Mouse (Mus musculus) hindbrain, embryonic 14.5 days (tissue): ENCODE measurements around the gene Nedd9. TPM values are rescaled to one million over a fixed set of nuclear protein-coding genes. Genes with fewer than 3 reads are reported as not detected.

Source experiments
- ATAC-seq: fragments of 200-750 bp; cut with Nextera tagmentation; 2 replicates; pipeline ENCODE4 v1.8.0; 2017; ENCODE audit warnings: moderate number of reproducible peaks, mild to moderate bottlenecking, moderate TSS enrichment, moderate library complexity; ENCODE audit not compliant: low FRiP score
- DNase-seq: peaks from one replicate; pipeline ENCODE4 v3.0.0-alpha.2; 2015; ENCODE audit warnings: low spot score
- H3K27ac ChIP-seq: fragments of 300-500 bp; sonication (generic); 2 replicates; pipeline ENCODE4 v1.5.1; 2014; ENCODE audit warnings: mild to moderate bottlenecking, moderate library complexity
- H3K27me3 ChIP-seq: fragments of 300-500 bp; sonication (generic); 2 replicates; pipeline ENCODE4 v1.6.1; 2014; ENCODE audit warnings: mild to moderate bottlenecking, low read length, mixed read lengths; ENCODE audit not compliant: control insufficient read depth, insufficient read depth
- H3K36me3 ChIP-seq: fragments of 300-500 bp; sonication (generic); replicated peaks from 2 replicates; pipeline ENCODE4 v1.6.1; 2014; ENCODE audit not compliant: control insufficient read depth, insufficient read depth
- H3K4me1 ChIP-seq: fragments of 300-500 bp; sonication (generic); replicated peaks from 2 replicates; pipeline ENCODE4 v1.6.1; 2014; ENCODE audit warnings: antibody characterized with exemption, low read length, mixed read lengths; ENCODE audit not compliant: control insufficient read depth, insufficient read depth
- H3K4me2 ChIP-seq: fragments of 300-500 bp; sonication (generic); replicated peaks from 2 replicates; pipeline ENCODE4 v1.6.1; 2014; ENCODE audit warnings: mild to moderate bottlenecking, moderate library complexity
- H3K4me3 ChIP-seq: fragments of 300-500 bp; sonication (generic); replicated peaks from 2 replicates; pipeline ENCODE4 v1.5.1; 2014; ENCODE audit warnings: mild to moderate bottlenecking, low read length
- H3K9ac ChIP-seq: fragments of 300-500 bp; sonication (generic); 2 replicates; pipeline ENCODE4 v1.6.1; 2014
- H3K9me3 ChIP-seq: fragments of 300-500 bp; sonication (generic); 2 replicates; pipeline ENCODE4 v1.6.1; 2016; ENCODE audit warnings: low read length; ENCODE audit not compliant: control insufficient read depth
- WGBS: fragments of 180-500 bp; shearing (Covaris S2); extraction: QIAGEN DNeasy Blood & Tissue Kit; methylation state at CpG from one replicate; pipeline ENCODE4 v1.1.7; 2014; 5-methylcytosine and 5-hydroxymethylcytosine counted together
- polyA plus RNA-seq: library from polyadenylated mRNA; unstranded; fragments of >200 nt; fragmentation: Nextera tagmentation; extraction: Ambion mirVana; gene quantifications from 2 replicates; pipeline ENCODE4 v1.2.1, GENCODE M21; 2014

The Nedd9 gene
- polyA plus RNA-seq, 1 experiment from 2014 or later = 15.2 TPM

GRCm38 (mm10) chr13:41514918-41515317 lies 27.8 kb upstream of the Nedd9 start:
- Histone ChIP-seq H3K36me3 (no peaks in the 10 kb centered on the region), H3K27ac (no peak overlapping the region), H3K27me3 (no peaks in the 10 kb centered on the region), H3K4me1 (no peaks in the 10 kb centered on the region; the same call in 1 of the 2 replicates), H3K9me3 (no peaks in the 10 kb centered on the region), H3K9ac (no peak overlapping the region), H3K4me2 (no peak overlapping the region), H3K4me3 (no peak overlapping the region)
- ATAC-seq (no peak), DNase-seq (no peak)
- WGBS = 55% methylated on average over 8 of the region's 8 CpGs

- no peak overlapping the region for H3K9ac ChIP-seq
- H3K27me3 ChIP-seq = no peaks in the 10 kb centered on the region
- DNase-seq (no peak), ATAC-seq (no peak)
- H3K4me1 ChIP-seq = no peaks in the 10 kb centered on the region; the same call in 1 of the 2 replicates
- H3K4me2 ChIP-seq = no peak overlapping the region
- no peak overlapping the region for H3K4me3 ChIP-seq
- no peaks in the 10 kb centered on the region for H3K36me3 ChIP-seq
- 91% methylated on average over 3 of the region's 3 CpGs for WGBS
- no peaks in the 10 kb centered on the region for H3K9me3 ChIP-seq
- no peak overlapping the region for H3K27ac ChIP-seq
Measured at GRCm38 (mm10) chr13:41513456-41513855, 26.3 kb upstream of the Nedd9 start.

GRCm38 (mm10) chr13:41512243-41512642 lies 25.1 kb upstream of the Nedd9 start:
- DNase-seq (no peak), ATAC-seq (no peak)
- Histone ChIP-seq H3K27me3 (no peaks in the 10 kb centered on the region), H3K36me3 (no peaks in the 10 kb centered on the region), H3K4me3 (no peak overlapping the region), H3K9ac (no peak overlapping the region), H3K4me1 (no peaks in the 10 kb centered on the region; the same call in 1 of the 2 replicates), H3K27ac (no peak overlapping the region), H3K4me2 (no peak overlapping the region), H3K9me3 (no peaks in the 10 kb centered on the region)
- WGBS = 82% methylated on average over 4 of the region's 4 CpGs

- WGBS = 56% methylated on average over 7 of the region's 7 CpGs
- H3K27ac ChIP-seq = no peak overlapping the region
- ATAC-seq (no peak), DNase-seq (no peak)
- no peaks in the 10 kb centered on the region for H3K9me3 ChIP-seq
- H3K4me3 ChIP-seq = no peak overlapping the region
- no peak overlapping the region for H3K9ac ChIP-seq
- no peaks in the 10 kb centered on the region; the same call in 1 of the 2 replicates for H3K4me1 ChIP-seq
- no peak overlapping the region for H3K4me2 ChIP-seq
- no peaks in the 10 kb centered on the region for H3K36me3 ChIP-seq
- H3K27me3 ChIP-seq = no peaks in the 10 kb centered on the region
Measured at GRCm38 (mm10) chr13:41510631-41511419, 23.7 kb upstream of the Nedd9 start.

- H3K36me3 ChIP-seq = no peaks in the 10 kb centered on the region
- no peak overlapping the region for H3K27ac ChIP-seq
- H3K4me2 ChIP-seq = no peak overlapping the region
- WGBS = 53% methylated on average over 2 of the region's 2 CpGs
- no peaks in the 10 kb centered on the region for H3K4me1 ChIP-seq
- no peak for DNase-seq
- no peak for ATAC-seq
- no peak overlapping the region for H3K4me3 ChIP-seq
- H3K9me3 ChIP-seq = no peaks in the 10 kb centered on the region
- no peaks in the 10 kb centered on the region for H3K27me3 ChIP-seq
- no peak overlapping the region for H3K9ac ChIP-seq
Measured at GRCm38 (mm10) chr13:41505594-41505993, 18.4 kb upstream of the Nedd9 start.

GRCm38 (mm10) chr13:41504997-41505396 lies 17.8 kb upstream of the Nedd9 start:
- Histone ChIP-seq H3K4me3 (no peak overlapping the region), H3K36me3 (no peaks in the 10 kb centered on the region), H3K4me1 (no peaks in the 10 kb centered on the region), H3K4me2 (no peak overlapping the region), H3K9me3 (no peaks in the 10 kb centered on the region), H3K27me3 (no peaks in the 10 kb centered on the region), H3K9ac (no peak overlapping the region), H3K27ac (no peak overlapping the region)
- 87% methylated on average over 2 of the region's 2 CpGs for WGBS
- no peak for DNase-seq
- no peak for ATAC-seq

GRCm38 (mm10) chr13:41504448-41504847 lies 17.3 kb upstream of the Nedd9 start:
- H3K9ac ChIP-seq = no peak overlapping the region
- no peaks in the 10 kb centered on the region for H3K4me1 ChIP-seq
- 94% methylated on average over 2 of the region's 2 CpGs for WGBS
- no peak overlapping the region for H3K27ac ChIP-seq
- no peaks in the 10 kb centered on the region for H3K27me3 ChIP-seq
- no peak overlapping the region for H3K4me2 ChIP-seq
- no peak for ATAC-seq
- H3K36me3 ChIP-seq = no peaks in the 10 kb centered on the region
- H3K4me3 ChIP-seq = no peak overlapping the region
- H3K9me3 ChIP-seq = no peaks in the 10 kb centered on the region
- DNase-seq = no peak

GRCm38 (mm10) chr13:41502917-41503301 lies 15.7 kb upstream of the Nedd9 start:
- no peaks in the 10 kb centered on the region for H3K9me3 ChIP-seq
- WGBS = 81% methylated on average over 2 of the region's 2 CpGs
- H3K4me1 ChIP-seq = no peaks in the 10 kb centered on the region
- no peak overlapping the region for H3K4me3 ChIP-seq
- no peak overlapping the region for H3K9ac ChIP-seq
- ATAC-seq = no peak
- no peaks in the 10 kb centered on the region for H3K36me3 ChIP-seq
- H3K27ac ChIP-seq = no peak overlapping the region
- H3K4me2 ChIP-seq = no peak overlapping the region
- no peak for DNase-seq
- no peaks in the 10 kb centered on the region for H3K27me3 ChIP-seq

- DNase-seq = no peak
- Histone ChIP-seq H3K4me2 (no peak overlapping the region), H3K27me3 (no peaks in the 10 kb centered on the region), H3K27ac (no peak overlapping the region), H3K9ac (no peak overlapping the region), H3K4me3 (no peak overlapping the region), H3K36me3 (no peaks in the 10 kb centered on the region), H3K4me1 (no peaks in the 10 kb centered on the region), H3K9me3 (no peaks in the 10 kb centered on the region)
- no peak for ATAC-seq
- WGBS = 67% methylated on average over 12 of the region's 12 CpGs
Measured at GRCm38 (mm10) chr13:41502136-41502916, 15.2 kb upstream of the Nedd9 start.
